Mouse (Mus musculus): Measurements from ENCODE around the gene Trrap.

GRCm38 (mm10) chr5:144907591-144907990 is 140.1 kb downstream of the Trrap start:
- peak; percentile 73 for TF ChIP-seq CTCF (conservative IDR thresholded peaks at IDR 0.05; ENCODE audit: low read length)
- TF ChIP-seq POU5F1 (IDR thresholded peaks at IDR 0.05; ENCODE audit: borderline replicate concordance, low read length), result no peak
